Mouse (Mus musculus) urinary bladder, postnatal 4 days (tissue): ENCODE data around the gene Suv39h2.

Experiments used
- DNase-seq, 2 experiments: peaks; one replicate each; pipeline ENCODE4 v3.0.0; 2021 to 2022; ENCODE audit warnings: low spot score in 2 of 2

Gene Suv39h2

GRCm38 (mm10) chr2:3422548-3422947 is 52.3 kb downstream of the Suv39h2 start, which contains the start of gene Meig1:
Gene Meig1 (minus strand): TSS chr2:3422648.
- DNase-seq, result no peak

- DNase-seq, result no peak
Observed at GRCm38 (mm10) chr2:3420157-3420556, 54.7 kb downstream of the Suv39h2 start.

GRCm38 (mm10) chr2:3418883-3419431 is 55.9 kb downstream of the Suv39h2 start:
- DNase-seq, result peak; percentile 91 to 96

GRCm38 (mm10) chr2:3415676-3416075 is 59.2 kb downstream of the Suv39h2 start:
- DNase-seq, result no peak

- DNase-seq, result peak in 1 of 2 experiments; percentile 64
Observed at GRCm38 (mm10) chr2:3414241-3414640, 60.6 kb downstream of the Suv39h2 start.

GRCm38 (mm10) chr2:3407756-3408155 is 67.1 kb downstream of the Suv39h2 start:
- no peak for DNase-seq

GRCm38 (mm10) chr2:3405981-3406380 is 68.8 kb downstream of the Suv39h2 start:
- DNase-seq, result no peak
